Mouse (Mus musculus) liver, embryonic 14.5 days (tissue): Measurements from ENCODE around the gene Plpp4.

Experiments used
- CTCF ChIP-seq: IDR thresholded peaks from 2 replicates; pipeline ENCODE4 v1.5.1; 2016; ENCODE audit warnings: antibody characterized with exemption, low read depth, control low read depth
- EP300 ChIP-seq: IDR thresholded peaks from 2 replicates; pipeline ENCODE4 v1.6.1; 2016; ENCODE audit warnings: antibody characterized with exemption, low read depth

- TF ChIP-seq CTCF = peak; percentile 64
- TF ChIP-seq EP300 = no peak
Measured at GRCm38 (mm10) chr7:129307042-129307825, 50.4 kb downstream of the Plpp4 start.
